Mouse (Mus musculus): ENCODE data around the gene Pak3. TPM values are rescaled to one million over a fixed set of nuclear protein-coding genes. Genes with fewer than 3 reads are reported as not detected.

The Pak3 gene
- polyA plus RNA-seq, 1 experiment from 2014 or later = 2.0 TPM

DNA sequence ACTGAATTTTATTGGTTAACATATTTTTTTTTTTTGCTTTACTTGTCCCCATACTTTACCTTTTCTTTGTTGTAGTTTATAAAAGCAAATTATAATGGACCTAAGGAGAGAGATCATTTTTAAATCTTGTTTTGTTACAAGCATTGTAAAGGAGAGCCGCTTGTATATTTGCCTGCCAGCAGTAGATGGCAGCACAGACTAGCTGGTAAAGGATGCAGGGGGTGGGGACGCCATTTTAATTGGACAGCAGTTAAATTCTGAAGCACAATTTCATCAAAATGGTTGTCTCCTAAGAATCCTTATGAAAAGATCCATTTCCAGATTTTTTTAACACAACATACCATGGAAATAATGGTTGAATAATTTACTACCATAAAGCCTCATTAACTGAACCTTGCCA, 220.8 kb downstream of the Pak3 start:
- no peak overlapping the region for H3K4me2 ChIP-seq (replicated peaks; ENCODE audit: low read depth)
- H3K27ac ChIP-seq (replicated peaks) = no peak overlapping the region
- TF ChIP-seq CTCF (IDR thresholded peaks at IDR 0.05; ENCODE audit: low read depth) = peak; percentile 80
- no peak for TF ChIP-seq EP300 (optimal IDR thresholded peaks at IDR 0.05)
- no peak overlapping the region for H3K4me3 ChIP-seq (ENCODE audit: low read depth, low read length)
- H3K4me1 ChIP-seq (replicated peaks; ENCODE audit: control insufficient read depth, insufficient read depth) = no peaks in the 10 kb centered on the region
- peak; percentile 41 for DNase-seq (ENCODE audit: low spot score)
- H3K9ac ChIP-seq (ENCODE audit: low read length) = no peak overlapping the region
- no peaks in the 10 kb centered on the region for H3K9me3 ChIP-seq (ENCODE audit: control insufficient read depth, low read length)
- WGBS = 12% methylated on average over 2 of the region's 2 CpGs
- H3K27me3 ChIP-seq (ENCODE audit: control insufficient read depth, insufficient read depth, low read length) = no peaks in the 10 kb centered on the region
- no peaks in the 10 kb centered on the region for H3K36me3 ChIP-seq (ENCODE audit: control insufficient read depth, insufficient read depth, low read length)
- ATAC-seq (ENCODE audit: low FRiP score, low TSS enrichment) = no peak

DNA sequence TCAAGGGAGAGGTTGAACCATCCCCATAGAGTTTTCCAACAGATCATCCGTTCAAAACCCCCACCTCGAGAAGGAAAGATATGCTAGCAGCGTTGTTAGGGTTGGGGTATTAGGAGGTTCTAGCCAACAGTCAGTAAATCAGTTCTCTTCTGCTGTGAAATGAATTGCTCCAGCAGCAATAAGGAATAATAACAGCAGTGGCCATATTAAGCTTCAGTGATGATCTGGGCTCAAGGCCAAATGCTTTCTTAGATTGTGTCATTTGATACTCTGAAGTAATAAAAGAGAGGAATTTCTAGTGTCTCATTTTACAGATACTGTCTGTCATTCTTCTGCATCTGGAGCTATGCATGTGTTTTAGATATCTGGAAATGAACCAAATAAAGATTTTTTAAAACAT, 244.2 kb downstream of the Pak3 start:
- no peak for ATAC-seq (ENCODE audit: low FRiP score, low TSS enrichment)
- Histone ChIP-seq H3K4me1 (replicated peaks; ENCODE audit: control insufficient read depth, insufficient read depth) (no peaks in the 10 kb centered on the region), H3K4me3 (ENCODE audit: low read depth, low read length) (no peak overlapping the region), H3K4me2 (replicated peaks; ENCODE audit: low read depth) (no peak overlapping the region), H3K27ac (replicated peaks) (no peak overlapping the region), H3K9me3 (ENCODE audit: control insufficient read depth, low read length) (no peaks in the 10 kb centered on the region), H3K36me3 (ENCODE audit: control insufficient read depth, insufficient read depth, low read length) (no peaks in the 10 kb centered on the region), H3K27me3 (ENCODE audit: control insufficient read depth, insufficient read depth, low read length) (no peaks in the 10 kb centered on the region), H3K9ac (ENCODE audit: low read length) (no peak overlapping the region)
- TF ChIP-seq CTCF (IDR thresholded peaks at IDR 0.05; ENCODE audit: low read depth) = no peak
- no peak for TF ChIP-seq EP300 (optimal IDR thresholded peaks at IDR 0.05)
- DNase-seq (ENCODE audit: low spot score) = no peak
- 56% methylated on average over 3 of the region's 3 CpGs for WGBS

GRCm38 (mm10) chrX:143815948-143816347, 297.6 kb downstream of the Pak3 start:
- H3K36me3 ChIP-seq (ENCODE audit: control insufficient read depth, insufficient read depth, low read length) = no peaks in the 10 kb centered on the region
- no peaks in the 10 kb centered on the region for H3K27me3 ChIP-seq (ENCODE audit: control insufficient read depth, insufficient read depth, low read length)
- H3K9me3 ChIP-seq (ENCODE audit: control insufficient read depth, low read length) = no peaks in the 10 kb centered on the region
- H3K27ac ChIP-seq (replicated peaks) = no peak overlapping the region
- TF ChIP-seq EP300 (optimal IDR thresholded peaks at IDR 0.05) = no peak
- no peak for TF ChIP-seq CTCF (IDR thresholded peaks at IDR 0.05; ENCODE audit: low read depth)
- 35% methylated on average over 1 of the region's 1 CpGs for WGBS
- H3K9ac ChIP-seq (ENCODE audit: low read length) = no peak overlapping the region
- no peak overlapping the region for H3K4me3 ChIP-seq (ENCODE audit: low read depth, low read length)
- no peak for DNase-seq (ENCODE audit: low spot score)
- H3K4me1 ChIP-seq (replicated peaks; ENCODE audit: control insufficient read depth, insufficient read depth) = no peaks in the 10 kb centered on the region
- H3K4me2 ChIP-seq (replicated peaks; ENCODE audit: low read depth) = no peak overlapping the region
- no peak for ATAC-seq (ENCODE audit: low FRiP score, low TSS enrichment)

DNA sequence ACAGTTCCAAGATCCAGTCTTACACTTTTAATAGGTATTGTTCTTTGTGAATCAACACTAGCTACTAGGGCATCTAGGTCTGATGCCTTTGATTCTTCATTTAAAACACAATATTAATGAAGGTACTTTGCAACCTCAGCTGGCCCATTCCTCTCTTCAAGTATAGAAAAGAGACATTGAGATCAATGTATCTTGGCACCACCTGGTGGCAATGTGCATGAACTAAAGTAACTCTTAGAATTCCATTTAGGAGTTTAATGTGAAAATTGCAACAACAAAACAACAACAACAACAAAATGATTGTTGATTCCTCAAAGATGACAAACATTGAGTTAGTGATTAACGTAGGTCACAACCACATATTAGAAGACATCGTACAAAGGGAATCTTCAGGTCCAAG, 300.6 kb downstream of the Pak3 start:
- no peak overlapping the region for H3K4me3 ChIP-seq (ENCODE audit: low read depth, low read length)
- no peak overlapping the region for H3K4me2 ChIP-seq (replicated peaks; ENCODE audit: low read depth)
- H3K9me3 ChIP-seq (ENCODE audit: control insufficient read depth, low read length) = no peaks in the 10 kb centered on the region
- H3K4me1 ChIP-seq (replicated peaks; ENCODE audit: control insufficient read depth, insufficient read depth) = no peaks in the 10 kb centered on the region
- no peaks in the 10 kb centered on the region for H3K27me3 ChIP-seq (ENCODE audit: control insufficient read depth, insufficient read depth, low read length)
- peak; percentile 55 for TF ChIP-seq CTCF (IDR thresholded peaks at IDR 0.05; ENCODE audit: low read depth)
- no peak for TF ChIP-seq EP300 (optimal IDR thresholded peaks at IDR 0.05)
- no peak for DNase-seq (ENCODE audit: low spot score)
- WGBS = 94% methylated on average over 2 of the region's 2 CpGs
- H3K27ac ChIP-seq (replicated peaks) = no peak overlapping the region
- no peak for ATAC-seq (ENCODE audit: low FRiP score, low TSS enrichment)
- no peak overlapping the region for H3K9ac ChIP-seq (ENCODE audit: low read length)
- H3K36me3 ChIP-seq (ENCODE audit: control insufficient read depth, insufficient read depth, low read length) = no peaks in the 10 kb centered on the region

DNA sequence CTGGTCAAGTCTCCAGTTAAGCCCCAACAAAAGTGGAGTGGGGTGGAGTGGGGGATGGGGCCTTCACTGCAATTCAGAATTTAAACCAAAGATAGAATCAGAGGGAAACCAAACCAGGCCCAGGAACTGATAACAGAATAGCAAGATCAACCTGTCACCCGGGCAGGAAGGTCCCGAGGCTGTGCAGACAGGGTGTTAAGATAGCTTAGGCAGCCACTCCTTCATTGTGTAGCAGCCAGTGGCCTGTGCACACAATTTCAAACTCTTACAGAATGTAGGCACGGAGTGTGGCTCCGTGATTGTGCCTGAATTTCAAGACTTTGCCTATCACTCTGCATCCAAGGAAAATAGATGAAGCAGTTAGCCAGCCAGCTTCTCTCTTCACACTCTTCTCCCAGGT, 308.1 kb downstream of the Pak3 start:
- Histone ChIP-seq H3K4me3 (ENCODE audit: low read depth, low read length) (peak overlapping the region; percentile 33), H3K9ac (ENCODE audit: low read length) (peak overlapping the region; percentile 3; the same call in 1 of the 2 replicates), H3K27ac (replicated peaks) (no peak overlapping the region), H3K4me1 (replicated peaks; ENCODE audit: control insufficient read depth, insufficient read depth) (no peaks in the 10 kb centered on the region), H3K36me3 (ENCODE audit: control insufficient read depth, insufficient read depth, low read length) (no peaks in the 10 kb centered on the region), H3K9me3 (ENCODE audit: control insufficient read depth, low read length) (no peaks in the 10 kb centered on the region), H3K4me2 (replicated peaks; ENCODE audit: low read depth) (peak overlapping the region; percentile 40), H3K27me3 (ENCODE audit: control insufficient read depth, insufficient read depth, low read length) (no peaks in the 10 kb centered on the region)
- DNase-seq (ENCODE audit: low spot score) = peak; percentile 13
- 22% methylated on average over 4 of the region's 4 CpGs for WGBS
- ATAC-seq (ENCODE audit: low FRiP score, low TSS enrichment) = no peak
- TF ChIP-seq EP300 (optimal IDR thresholded peaks at IDR 0.05) = no peak
- no peak for TF ChIP-seq CTCF (IDR thresholded peaks at IDR 0.05; ENCODE audit: low read depth)

- 24% methylated on average over 4 of the region's 4 CpGs for WGBS
- TF ChIP-seq EP300 (optimal IDR thresholded peaks at IDR 0.05) (no peak), CTCF (IDR thresholded peaks at IDR 0.05; ENCODE audit: low read depth) (no peak)
- ATAC-seq (ENCODE audit: low FRiP score, low TSS enrichment) (peak; percentile 57; the same call in 1 of the 2 replicates), DNase-seq (ENCODE audit: low spot score) (peak; percentile 49)
- Histone ChIP-seq H3K27me3 (ENCODE audit: control insufficient read depth, insufficient read depth, low read length) (no peaks in the 10 kb centered on the region), H3K9ac (ENCODE audit: low read length) (peak within 1 kb of the TSS; percentile 3; the same call in 1 of the 2 replicates), H3K4me3 (ENCODE audit: low read depth, low read length) (peak within 1 kb of the TSS; percentile 33), H3K27ac (replicated peaks) (no peak within 1 kb of the TSS), H3K36me3 (ENCODE audit: control insufficient read depth, insufficient read depth, low read length) (no peaks in the 10 kb centered on the region), H3K4me1 (replicated peaks; ENCODE audit: control insufficient read depth, insufficient read depth) (no peaks in the 10 kb centered on the region), H3K9me3 (ENCODE audit: control insufficient read depth, low read length) (no peaks in the 10 kb centered on the region), H3K4me2 (replicated peaks; ENCODE audit: low read depth) (peak within 1 kb of the TSS; percentile 40)
Measured at GRCm38 (mm10) chrX:143827212-143827611, 308.8 kb downstream of the Pak3 start, which contains the start of gene Capn6. Gene Capn6 (minus strand): TSS chrX:143827414.
